Mouse (Mus musculus): ENCODE measurements around the gene Apoa4. TPM values are rescaled to one million over a fixed set of nuclear protein-coding genes. Genes with fewer than 3 reads are reported as not detected.

Gene Apoa4
- polyA plus RNA-seq (2015; fragmentation: Nextera tagmentation; extraction: Ambion mirVana), result 0.25 TPM in 1 of 2 replicates, not detected in the other

DNA sequence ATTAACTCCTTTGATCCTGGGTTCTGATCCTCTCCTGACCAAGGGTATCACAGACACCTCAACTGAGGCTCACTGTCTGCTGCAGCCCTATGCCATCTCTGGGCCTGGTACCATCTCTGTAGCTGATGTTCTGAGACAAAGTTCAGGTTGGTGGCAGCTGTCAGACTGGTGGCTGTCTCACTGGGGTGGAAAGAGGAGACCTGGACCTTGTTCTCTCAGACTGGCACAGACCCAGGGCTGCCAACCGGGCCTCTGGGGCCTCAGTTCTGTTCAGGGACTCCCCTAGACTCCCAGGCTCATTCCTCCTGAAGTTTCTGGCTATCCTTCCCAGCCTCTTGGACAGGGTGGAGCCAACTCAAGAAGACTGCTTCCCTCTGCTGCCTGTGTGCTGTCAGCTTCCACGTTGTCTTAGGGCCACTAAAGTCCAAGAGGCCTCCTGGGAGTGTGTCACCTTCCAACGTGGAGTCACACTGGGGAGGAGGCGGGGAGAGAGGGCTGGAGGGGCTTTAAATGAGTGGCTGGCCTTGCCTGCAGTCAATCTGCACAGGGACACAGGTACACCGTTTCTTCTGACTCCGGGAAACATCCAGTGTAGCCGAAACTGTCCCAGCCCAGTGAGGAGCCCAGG, at the start of gene Apoa4:
Gene Apoa4, plus strand, starts transcription at position 171 of the 628 bp plus-strand sequence.
- ATAC-seq (ENCODE audit: low FRiP score, low TSS enrichment), result no peak
- no peaks in the 10 kb centered on the region for H3K36me3 ChIP-seq (ENCODE audit: insufficient read depth, low read length)
- H3K4me3 ChIP-seq (ENCODE audit: low read length), result no peak within 1 kb of the TSS
- no peaks in the 10 kb centered on the region for H3K27me3 ChIP-seq (ENCODE audit: insufficient read depth, low read length)
- H3K9ac ChIP-seq (replicated peaks; ENCODE audit: low read length), result no peak within 1 kb of the TSS
- no peak within 1 kb of the TSS for H3K4me2 ChIP-seq (replicated peaks; ENCODE audit: low read depth, low read length)
- no peak within 1 kb of the TSS for H3K27ac ChIP-seq (ENCODE audit: low read length)
- no peaks in the 10 kb centered on the region for H3K9me3 ChIP-seq (ENCODE audit: low read length)
- H3K4me1 ChIP-seq (ENCODE audit: insufficient read depth, low read length), result no peaks in the 10 kb centered on the region
- 64% methylated on average over 7 of the region's 7 CpGs for WGBS

DNA sequence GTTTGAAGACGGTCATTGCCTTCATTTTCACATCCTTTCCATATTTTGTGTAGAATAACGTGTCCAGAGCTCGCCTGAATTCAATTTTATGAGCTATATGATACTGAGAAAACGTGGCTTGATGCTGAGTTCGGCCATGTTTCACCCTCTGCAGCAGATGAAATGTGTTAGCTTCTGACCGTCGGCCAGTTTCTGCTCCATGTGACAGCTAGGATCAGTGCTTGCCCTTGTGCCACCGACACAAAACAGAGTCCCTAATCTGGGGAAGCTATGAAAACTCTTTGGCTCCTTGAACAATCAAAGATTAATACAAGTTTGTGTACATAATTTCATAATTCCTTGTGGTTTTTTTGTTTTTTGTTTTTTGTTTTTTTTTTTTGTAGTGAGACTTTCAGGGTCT, 49.3 kb upstream of the Apoa4 start:
- no peaks in the 10 kb centered on the region for H3K9me3 ChIP-seq (ENCODE audit: low read length)
- H3K36me3 ChIP-seq (ENCODE audit: insufficient read depth, low read length), result peaks cover 22% of the 10 kb centered on the region
- no peak overlapping the region for H3K9ac ChIP-seq (replicated peaks; ENCODE audit: low read length)
- H3K27me3 ChIP-seq (ENCODE audit: insufficient read depth, low read length), result no peaks in the 10 kb centered on the region
- WGBS, result 47% methylated on average over 8 of the region's 8 CpGs
- H3K4me2 ChIP-seq (replicated peaks; ENCODE audit: low read depth, low read length), result no peak overlapping the region
- no peaks in the 10 kb centered on the region for H3K4me1 ChIP-seq (ENCODE audit: insufficient read depth, low read length)
- no peak for ATAC-seq (ENCODE audit: low FRiP score, low TSS enrichment)
- H3K4me3 ChIP-seq (ENCODE audit: low read length), result no peak overlapping the region
- no peak overlapping the region for H3K27ac ChIP-seq (ENCODE audit: low read length)

DNA sequence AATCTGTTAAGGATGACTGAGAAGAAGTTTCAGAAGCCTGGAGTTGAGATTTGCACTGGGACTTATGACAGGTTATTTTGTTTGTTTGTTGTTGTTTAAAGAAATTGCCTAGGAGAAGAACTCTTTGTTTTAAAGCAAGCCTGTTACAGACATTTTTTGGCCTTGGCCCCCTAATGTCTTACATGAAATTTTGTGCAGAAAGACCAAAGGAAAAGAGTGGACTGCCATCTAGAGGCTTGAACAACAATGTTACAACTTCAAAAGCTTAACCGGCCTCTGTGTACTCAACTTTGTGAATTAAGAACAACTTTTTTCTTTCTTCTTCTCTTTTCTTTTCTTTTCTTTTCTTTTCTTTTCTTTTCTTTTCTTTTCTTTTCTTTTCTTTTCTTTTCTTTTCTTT, 48.9 kb upstream of the Apoa4 start:
- no peak overlapping the region for H3K9ac ChIP-seq (replicated peaks; ENCODE audit: low read length)
- H3K36me3 ChIP-seq (ENCODE audit: insufficient read depth, low read length), result peaks cover 23% of the 10 kb centered on the region
- H3K9me3 ChIP-seq (ENCODE audit: low read length), result no peaks in the 10 kb centered on the region
- no peak for ATAC-seq (ENCODE audit: low FRiP score, low TSS enrichment)
- H3K4me3 ChIP-seq (ENCODE audit: low read length), result no peak overlapping the region
- H3K27me3 ChIP-seq (ENCODE audit: insufficient read depth, low read length), result no peaks in the 10 kb centered on the region
- H3K4me1 ChIP-seq (ENCODE audit: insufficient read depth, low read length), result no peaks in the 10 kb centered on the region
- no peak overlapping the region for H3K27ac ChIP-seq (ENCODE audit: low read length)
- no peak overlapping the region for H3K4me2 ChIP-seq (replicated peaks; ENCODE audit: low read depth, low read length)
- WGBS, result 14% methylated on average over 1 of the region's 1 CpGs

DNA sequence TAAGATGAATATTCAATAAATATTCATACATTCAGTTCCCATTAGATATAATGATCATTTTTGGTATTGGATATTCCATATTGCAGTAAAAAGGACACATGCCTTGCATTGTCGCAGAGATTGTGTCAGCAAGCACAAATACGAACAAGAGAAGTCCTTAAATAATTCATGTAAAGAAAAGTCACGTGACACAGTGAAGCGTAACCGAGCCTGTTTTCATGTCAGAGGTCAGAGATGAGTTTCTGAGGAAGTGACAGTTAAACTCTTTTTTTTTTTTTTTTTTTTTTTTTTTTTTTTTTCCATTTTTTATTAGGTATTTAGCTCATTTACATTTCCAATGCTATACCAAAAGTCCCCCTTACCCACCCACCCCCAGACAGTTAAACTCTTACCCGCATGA, 47.9 kb upstream of the Apoa4 start:
- no peak overlapping the region for H3K4me2 ChIP-seq (replicated peaks; ENCODE audit: low read depth, low read length)
- ATAC-seq (ENCODE audit: low FRiP score, low TSS enrichment), result no peak
- H3K9ac ChIP-seq (replicated peaks; ENCODE audit: low read length), result no peak overlapping the region
- H3K27ac ChIP-seq (ENCODE audit: low read length), result no peak overlapping the region
- no peak overlapping the region for H3K4me3 ChIP-seq (ENCODE audit: low read length)
- no peaks in the 10 kb centered on the region for H3K27me3 ChIP-seq (ENCODE audit: insufficient read depth, low read length)
- H3K9me3 ChIP-seq (ENCODE audit: low read length), result no peaks in the 10 kb centered on the region
- WGBS, result 84% methylated on average over 6 of the region's 6 CpGs
- H3K4me1 ChIP-seq (ENCODE audit: insufficient read depth, low read length), result no peaks in the 10 kb centered on the region
- H3K36me3 ChIP-seq (ENCODE audit: insufficient read depth, low read length), result peaks cover 27% of the 10 kb centered on the region

DNA sequence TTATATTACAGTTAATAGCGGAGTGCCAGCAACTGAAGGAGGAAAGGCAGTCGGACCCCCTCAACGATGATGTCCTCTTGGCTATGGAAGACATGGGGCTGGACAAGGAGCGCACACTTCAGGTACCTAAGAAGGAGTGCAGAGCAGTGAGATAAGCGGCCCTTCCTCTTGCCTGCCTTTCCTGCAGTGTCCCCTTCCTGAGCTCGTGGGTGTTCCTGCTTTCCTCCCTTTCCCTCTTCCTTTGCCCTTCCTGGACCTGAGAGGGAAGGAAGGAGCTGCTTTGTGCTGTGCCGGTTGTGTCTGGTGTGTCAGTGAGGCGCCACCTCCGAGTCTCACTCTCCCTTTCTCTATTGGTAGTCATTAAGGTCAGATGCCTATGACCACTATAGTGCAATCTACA, 45.7 kb upstream of the Apoa4 start:
- no peak for ATAC-seq (ENCODE audit: low FRiP score, low TSS enrichment)
- no peak overlapping the region for H3K9ac ChIP-seq (replicated peaks; ENCODE audit: low read length)
- H3K27me3 ChIP-seq (ENCODE audit: insufficient read depth, low read length), result no peaks in the 10 kb centered on the region
- peaks cover 43% of the 10 kb centered on the region for H3K36me3 ChIP-seq (ENCODE audit: insufficient read depth, low read length)
- no peaks in the 10 kb centered on the region for H3K9me3 ChIP-seq (ENCODE audit: low read length)
- H3K27ac ChIP-seq (ENCODE audit: low read length), result no peak overlapping the region
- no peak overlapping the region for H3K4me2 ChIP-seq (replicated peaks; ENCODE audit: low read depth, low read length)
- no peak overlapping the region for H3K4me3 ChIP-seq (ENCODE audit: low read length)
- WGBS, result 70% methylated on average over 9 of the region's 9 CpGs
- no peaks in the 10 kb centered on the region for H3K4me1 ChIP-seq (ENCODE audit: insufficient read depth, low read length)

GRCm38 (mm10) chr9:46196699-46197169, 43.8 kb upstream of the Apoa4 start:
- H3K9ac ChIP-seq (replicated peaks; ENCODE audit: low read length), result no peak overlapping the region
- no peak overlapping the region for H3K4me3 ChIP-seq (ENCODE audit: low read length)
- no peaks in the 10 kb centered on the region for H3K9me3 ChIP-seq (ENCODE audit: low read length)
- H3K4me2 ChIP-seq (replicated peaks; ENCODE audit: low read depth, low read length), result no peak overlapping the region
- H3K4me1 ChIP-seq (ENCODE audit: insufficient read depth, low read length), result no peaks in the 10 kb centered on the region
- no peak for ATAC-seq (ENCODE audit: low FRiP score, low TSS enrichment)
- WGBS, result 72% methylated on average over 12 of the region's 12 CpGs
- H3K27ac ChIP-seq (ENCODE audit: low read length), result no peak overlapping the region
- no peaks in the 10 kb centered on the region for H3K27me3 ChIP-seq (ENCODE audit: insufficient read depth, low read length)
- peaks cover 55% of the 10 kb centered on the region for H3K36me3 ChIP-seq (ENCODE audit: insufficient read depth, low read length)

DNA sequence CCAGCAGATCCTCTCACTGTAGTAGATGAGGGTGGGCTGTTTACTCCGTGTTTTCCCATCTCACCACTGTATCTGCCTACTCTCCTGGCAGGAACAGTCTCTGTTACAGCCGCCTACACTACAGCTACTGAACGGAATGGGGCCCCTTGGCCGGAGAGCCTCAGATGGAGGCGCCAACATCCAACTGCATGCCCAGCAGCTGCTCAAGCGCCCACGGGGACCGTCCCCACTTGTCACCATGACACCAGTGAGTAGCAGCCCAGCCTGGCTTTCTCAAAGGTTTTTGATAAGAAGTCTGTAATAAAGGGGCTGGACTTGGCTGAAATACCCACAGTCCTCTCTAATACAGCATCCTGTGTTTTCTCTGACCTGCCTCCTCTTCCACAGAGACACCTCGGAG, 42.0 kb upstream of the Apoa4 start:
- Histone ChIP-seq H3K9me3 (ENCODE audit: low read length) (no peaks in the 10 kb centered on the region), H3K9ac (replicated peaks; ENCODE audit: low read length) (no peak overlapping the region), H3K4me3 (ENCODE audit: low read length) (no peak overlapping the region), H3K27me3 (ENCODE audit: insufficient read depth, low read length) (no peaks in the 10 kb centered on the region), H3K4me2 (replicated peaks; ENCODE audit: low read depth, low read length) (no peak overlapping the region), H3K27ac (ENCODE audit: low read length) (no peak overlapping the region), H3K4me1 (ENCODE audit: insufficient read depth, low read length) (no peaks in the 10 kb centered on the region), H3K36me3 (ENCODE audit: insufficient read depth, low read length) (peaks cover 64% of the 10 kb centered on the region)
- ATAC-seq (ENCODE audit: low FRiP score, low TSS enrichment), result no peak
- 86% methylated on average over 9 of the region's 9 CpGs for WGBS

DNA sequence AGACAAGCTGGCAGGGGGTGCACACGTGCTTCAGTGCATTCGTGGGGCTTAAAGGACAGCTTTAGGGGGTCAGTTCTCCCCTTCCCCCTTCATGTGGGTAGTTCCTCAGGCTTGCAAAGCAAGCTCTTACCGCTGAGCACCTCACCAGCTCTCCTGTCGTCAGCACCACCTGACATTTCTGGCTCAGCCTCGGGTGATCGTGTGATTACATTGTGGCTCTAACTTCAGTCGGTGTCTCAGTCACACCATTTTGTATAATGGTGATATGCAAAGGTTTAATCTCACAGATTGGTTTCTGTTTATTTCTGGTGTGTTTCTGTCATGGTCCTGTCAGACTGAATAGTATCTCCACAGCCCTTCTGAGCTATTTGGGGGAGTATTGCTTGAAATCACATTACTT, 41.6 kb upstream of the Apoa4 start:
- ATAC-seq (ENCODE audit: low FRiP score, low TSS enrichment), result no peak
- Histone ChIP-seq H3K9ac (replicated peaks; ENCODE audit: low read length) (no peak overlapping the region), H3K4me1 (ENCODE audit: insufficient read depth, low read length) (no peaks in the 10 kb centered on the region), H3K36me3 (ENCODE audit: insufficient read depth, low read length) (peaks cover 64% of the 10 kb centered on the region), H3K27me3 (ENCODE audit: insufficient read depth, low read length) (no peaks in the 10 kb centered on the region), H3K4me3 (ENCODE audit: low read length) (no peak overlapping the region), H3K4me2 (replicated peaks; ENCODE audit: low read depth, low read length) (no peak overlapping the region), H3K27ac (ENCODE audit: low read length) (no peak overlapping the region), H3K9me3 (ENCODE audit: low read length) (no peaks in the 10 kb centered on the region)
- 88% methylated on average over 7 of the region's 7 CpGs for WGBS

DNA sequence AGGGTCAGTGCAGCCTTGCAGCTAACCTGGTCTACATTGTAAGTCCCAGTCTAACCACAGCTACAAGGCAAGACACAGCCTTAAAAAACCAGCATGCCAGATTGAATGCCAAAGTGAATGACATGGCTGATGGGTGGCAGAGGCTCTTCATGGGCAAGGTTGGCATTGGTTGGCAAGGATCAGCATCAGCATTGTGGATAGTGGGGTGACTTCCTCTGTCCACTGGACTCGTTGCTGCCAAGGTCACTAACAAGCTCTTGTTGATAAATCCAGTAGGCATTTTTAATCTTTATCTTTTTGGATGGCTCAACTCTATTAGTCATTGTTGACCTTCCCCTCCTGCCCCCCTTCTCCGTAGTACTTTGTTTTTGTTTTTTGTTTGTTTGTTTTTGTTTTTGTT, 40.9 kb upstream of the Apoa4 start:
- no peak overlapping the region for H3K27ac ChIP-seq (ENCODE audit: low read length)
- H3K4me2 ChIP-seq (replicated peaks; ENCODE audit: low read depth, low read length), result no peak overlapping the region
- H3K4me1 ChIP-seq (ENCODE audit: insufficient read depth, low read length), result no peaks in the 10 kb centered on the region
- no peaks in the 10 kb centered on the region for H3K9me3 ChIP-seq (ENCODE audit: low read length)
- WGBS, result 91% methylated on average over 2 of the region's 2 CpGs
- H3K4me3 ChIP-seq (ENCODE audit: low read length), result no peak overlapping the region
- no peaks in the 10 kb centered on the region for H3K27me3 ChIP-seq (ENCODE audit: insufficient read depth, low read length)
- H3K36me3 ChIP-seq (ENCODE audit: insufficient read depth, low read length), result peaks cover 64% of the 10 kb centered on the region
- H3K9ac ChIP-seq (replicated peaks; ENCODE audit: low read length), result no peak overlapping the region
- no peak for ATAC-seq (ENCODE audit: low FRiP score, low TSS enrichment)

- Histone ChIP-seq H3K27me3 (ENCODE audit: insufficient read depth, low read length) (no peaks in the 10 kb centered on the region), H3K4me1 (ENCODE audit: insufficient read depth, low read length) (no peaks in the 10 kb centered on the region), H3K27ac (ENCODE audit: low read length) (0 out of 2 replicates have a peak overlapping the region, but pooled peaks have one; percentile 31), H3K4me2 (replicated peaks; ENCODE audit: low read depth, low read length) (no peak overlapping the region), H3K9ac (replicated peaks; ENCODE audit: low read length) (no peak overlapping the region), H3K36me3 (ENCODE audit: insufficient read depth, low read length) (peaks cover 55% of the 10 kb centered on the region), H3K4me3 (ENCODE audit: low read length) (no peak overlapping the region), H3K9me3 (ENCODE audit: low read length) (no peaks in the 10 kb centered on the region)
- peak; percentile 70 for ATAC-seq (ENCODE audit: low FRiP score, low TSS enrichment)
- 64% methylated on average over 10 of the region's 10 CpGs for WGBS
Measured at GRCm38 (mm10) chr9:46206834-46207500, 33.5 kb upstream of the Apoa4 start.
